Mouse (Mus musculus) MN1 (cell line): ENCODE measurements around the gene Trappc2l.

Experiments used
- DNase-seq: peaks from one replicate; pipeline ENCODE4 v3.0.0-alpha.2; 2016; ENCODE audit warnings: low spot score

The Trappc2l gene

DNA sequence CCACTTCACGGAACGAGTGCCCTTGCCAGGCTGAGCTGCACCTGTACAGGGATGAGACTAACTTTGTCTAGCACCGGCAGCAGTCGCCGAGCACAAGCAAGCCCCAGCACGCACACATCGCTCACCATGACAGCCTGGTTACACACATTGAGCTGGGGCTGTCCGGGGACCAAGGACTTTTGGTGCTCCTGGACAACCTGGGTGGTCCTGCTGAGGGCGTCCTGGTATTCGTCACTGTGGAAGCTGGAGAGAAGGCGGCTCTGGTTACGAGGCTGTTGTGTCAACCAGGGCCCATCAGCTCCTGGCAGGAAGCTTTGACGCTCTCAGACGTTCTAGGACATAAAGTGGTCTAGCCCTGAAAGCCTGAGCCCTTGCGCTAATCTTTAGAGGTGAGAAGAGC is 30.5 kb upstream of the Trappc2l start:
- no peak for DNase-seq

- peak; percentile 93 for DNase-seq
Measured at GRCm38 (mm10) chr8:122584981-122585380, 26.5 kb upstream of the Trappc2l start.

DNA sequence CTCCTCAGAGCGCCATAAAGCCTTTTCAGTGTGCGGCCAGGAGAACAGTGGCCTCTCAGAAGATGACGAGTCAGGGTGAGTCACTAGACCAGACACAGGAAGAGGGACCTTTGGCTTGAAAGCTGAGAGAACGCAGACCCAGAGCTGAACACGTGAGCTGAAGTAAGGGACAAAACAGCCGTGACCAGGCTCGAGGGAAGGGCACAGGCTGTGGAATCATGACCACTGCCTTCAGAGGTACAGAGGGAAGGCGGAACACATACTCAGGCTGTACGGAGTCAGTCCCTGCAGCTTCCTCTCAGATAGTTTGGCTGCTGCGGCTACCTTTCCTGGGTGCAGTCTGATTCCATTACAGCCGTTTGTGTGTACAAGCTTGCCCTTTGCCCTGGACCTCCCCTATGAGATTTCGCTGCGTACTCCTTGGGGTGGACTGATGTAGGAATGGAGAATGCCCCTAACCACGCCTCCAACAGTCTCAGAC is 26.0 kb upstream of the Trappc2l start:
- DNase-seq, result peak; percentile 97

DNA sequence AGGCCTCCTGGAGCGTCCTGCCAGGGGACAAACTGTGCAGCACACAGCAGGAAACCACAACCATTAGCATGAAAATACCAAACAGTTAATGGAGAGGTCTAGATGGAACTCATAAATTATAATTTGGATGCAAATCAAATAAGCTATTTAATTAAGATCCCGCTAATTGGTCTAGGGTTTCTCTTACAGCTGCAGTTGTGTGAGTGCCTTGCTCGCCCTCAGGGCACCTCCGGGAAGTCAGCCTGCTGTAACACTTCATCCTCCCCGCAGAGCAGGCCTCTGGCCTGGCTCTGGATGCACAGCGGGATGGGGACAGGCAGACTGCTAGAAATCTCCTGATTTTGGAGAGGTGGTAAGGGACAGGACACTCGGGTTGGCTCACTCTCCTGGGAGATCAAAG is 25.3 kb upstream of the Trappc2l start:
- peak; percentile 64 for DNase-seq

DNA sequence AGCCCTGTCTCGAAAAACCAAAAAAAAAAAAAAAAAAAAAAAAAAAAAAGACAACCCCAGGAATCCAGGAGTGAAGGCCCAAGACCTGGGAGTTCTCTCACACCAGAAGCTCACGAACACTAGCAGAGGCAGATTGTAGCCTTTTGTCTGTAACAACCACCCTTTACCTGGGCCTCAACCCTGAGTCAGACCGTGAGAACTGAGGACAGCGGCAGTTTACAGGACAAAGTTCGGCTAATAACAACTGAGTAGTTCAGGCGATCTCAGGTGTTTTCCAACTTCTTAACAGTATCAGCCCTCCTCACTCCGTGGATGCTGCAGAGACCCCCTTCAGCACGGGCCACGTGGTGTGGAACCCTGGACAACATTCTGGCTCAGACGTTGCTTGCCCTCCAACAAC is 24.7 kb upstream of the Trappc2l start:
- no peak for DNase-seq

GRCm38 (mm10) chr8:122593240-122593639 is 18.2 kb upstream of the Trappc2l start:
- no peak for DNase-seq

- DNase-seq, result no peak
Measured at GRCm38 (mm10) chr8:122593783-122594507, 17.5 kb upstream of the Trappc2l start.

DNA sequence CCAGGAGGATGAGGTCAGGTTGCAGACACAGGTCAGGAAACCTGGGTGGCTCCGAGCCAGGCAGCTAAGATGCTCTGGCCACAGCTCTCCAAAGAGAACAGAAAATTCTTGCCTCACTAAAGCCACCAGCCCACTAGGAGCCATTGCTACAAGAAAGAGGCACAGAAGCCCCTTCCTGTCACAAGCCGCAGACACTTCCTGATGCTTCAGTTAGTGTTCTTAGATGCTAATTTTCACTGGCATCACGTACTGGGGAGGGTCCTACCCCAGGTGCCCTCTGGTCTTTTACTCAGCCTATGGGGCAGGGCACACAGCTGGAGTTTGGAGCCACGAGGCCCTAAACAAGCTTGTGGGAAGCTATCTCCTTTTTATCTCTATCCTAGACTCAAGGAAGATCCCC is 15.4 kb upstream of the Trappc2l start:
- no peak for DNase-seq

DNA sequence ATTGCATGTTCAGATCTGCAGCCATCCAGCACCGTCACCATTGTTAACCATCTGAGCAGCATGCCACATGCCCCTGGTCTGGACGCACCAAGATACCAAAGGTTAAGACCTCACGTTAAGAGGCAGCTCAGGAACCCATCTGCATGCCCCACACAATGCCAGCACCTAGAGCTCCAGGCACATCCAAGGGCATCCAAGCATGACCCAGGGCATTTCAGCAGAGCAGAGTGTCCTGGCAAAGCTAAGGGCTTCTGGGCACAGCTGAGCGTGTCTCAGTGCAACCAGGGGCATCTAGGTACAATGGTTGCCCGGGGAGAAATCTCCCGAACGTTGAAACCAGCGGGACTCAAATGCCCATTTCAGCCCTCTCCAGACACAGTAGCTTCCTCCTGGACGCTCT is 10.8 kb upstream of the Trappc2l start:
- DNase-seq, result no peak

DNA sequence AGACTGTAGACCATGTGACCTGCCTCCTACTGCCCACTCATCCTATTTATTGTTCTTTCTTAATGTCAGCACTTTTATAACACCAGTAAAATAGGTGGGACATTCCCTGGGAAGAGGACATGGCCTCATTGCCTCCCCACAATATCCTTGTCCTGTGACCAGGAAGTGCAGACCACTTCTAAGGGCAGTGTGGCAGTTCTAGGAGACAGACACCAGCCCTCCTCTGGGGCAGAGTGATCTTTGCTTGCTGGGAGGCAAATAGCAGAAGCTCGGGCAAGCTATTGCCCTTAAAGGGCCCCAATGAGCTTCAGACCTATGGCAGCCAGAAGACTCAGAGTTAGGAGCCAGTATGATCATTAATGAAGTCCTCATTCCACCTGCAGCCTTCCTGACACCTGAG is 6.8 kb upstream of the Trappc2l start:
- DNase-seq, result no peak

DNA sequence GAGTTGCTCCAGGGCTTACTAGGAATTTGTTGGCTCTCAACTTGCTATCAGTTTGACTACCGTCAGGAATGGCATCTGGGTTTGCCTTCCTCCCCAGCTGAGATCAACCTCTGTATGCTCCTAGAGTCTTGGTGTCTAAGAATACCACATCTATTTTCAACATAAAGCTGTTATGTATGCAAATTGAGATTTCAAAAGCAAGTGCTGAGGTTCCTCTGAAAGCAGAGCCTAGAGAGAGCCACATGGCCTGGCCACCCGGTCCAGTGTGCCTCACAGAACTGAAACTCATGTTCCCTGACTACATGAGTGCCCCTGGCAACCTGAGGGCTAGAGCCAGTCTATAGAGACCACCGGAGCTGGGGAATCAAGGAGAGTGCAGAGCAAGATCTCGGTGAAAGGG is 6.1 kb upstream of the Trappc2l start:
- no peak for DNase-seq

GRCm38 (mm10) chr8:122606810-122607209 is 4.6 kb upstream of the Trappc2l start:
- DNase-seq, result no peak

DNA sequence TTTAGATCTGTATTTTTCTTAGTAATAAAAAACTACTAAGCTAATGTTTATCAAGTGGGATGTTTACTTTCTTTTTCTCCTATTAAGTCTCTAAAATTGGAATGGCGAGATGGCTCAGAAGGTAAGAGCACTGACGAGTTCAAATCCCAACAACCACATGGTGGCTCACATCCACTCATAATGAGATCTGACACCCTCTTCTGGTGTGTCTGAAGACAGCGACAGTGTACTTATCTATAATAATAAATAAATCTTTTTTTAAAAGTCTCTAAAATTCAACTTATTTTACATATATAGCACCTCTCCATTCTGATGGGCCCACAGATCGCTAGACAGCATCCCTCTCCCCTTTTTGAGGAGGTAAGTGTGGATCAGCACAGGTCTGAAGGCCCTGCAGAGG is 1.2 kb upstream of the Trappc2l start:
- DNase-seq, result no peak

- DNase-seq, result peak; percentile 61
Measured at GRCm38 (mm10) chr8:122610612-122611277, 695 bp upstream of the Trappc2l start.

DNA sequence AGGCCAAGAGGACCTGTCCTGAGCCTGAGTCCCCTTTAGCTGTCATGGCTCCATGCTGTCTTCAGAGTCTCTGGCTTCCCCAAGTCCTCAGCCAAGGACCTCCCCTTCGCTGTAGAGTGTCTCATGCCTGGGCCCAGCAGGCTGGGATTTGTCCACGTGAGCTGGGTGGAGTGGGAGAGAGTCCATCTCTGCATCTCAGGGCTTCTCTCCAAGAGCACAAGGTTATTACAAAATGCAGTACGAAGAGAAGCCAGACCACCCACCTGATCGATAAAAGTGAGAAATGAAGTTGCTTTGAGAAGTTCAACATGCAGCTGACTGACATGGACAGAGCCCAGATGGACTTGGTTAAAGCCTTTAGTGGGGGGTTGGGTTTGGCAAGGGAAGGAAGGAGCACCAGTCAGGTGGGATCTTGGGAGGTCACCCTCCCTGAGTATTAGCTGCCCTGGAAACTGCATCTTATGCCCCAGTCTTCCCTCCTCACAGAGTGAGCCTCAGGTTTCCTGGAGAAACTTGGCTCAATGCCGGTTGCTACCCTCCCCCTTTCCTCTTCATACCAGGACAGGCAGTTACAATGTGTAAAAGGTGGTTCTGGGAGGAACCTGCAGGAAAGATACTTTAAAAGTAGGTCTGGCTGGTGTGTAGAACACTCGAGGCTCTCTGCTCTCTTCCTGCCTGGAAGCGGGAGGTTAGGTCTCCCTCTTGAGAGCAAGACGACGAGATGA is 4.9 kb downstream of the Trappc2l start:
- peak; percentile 67 for DNase-seq

DNA sequence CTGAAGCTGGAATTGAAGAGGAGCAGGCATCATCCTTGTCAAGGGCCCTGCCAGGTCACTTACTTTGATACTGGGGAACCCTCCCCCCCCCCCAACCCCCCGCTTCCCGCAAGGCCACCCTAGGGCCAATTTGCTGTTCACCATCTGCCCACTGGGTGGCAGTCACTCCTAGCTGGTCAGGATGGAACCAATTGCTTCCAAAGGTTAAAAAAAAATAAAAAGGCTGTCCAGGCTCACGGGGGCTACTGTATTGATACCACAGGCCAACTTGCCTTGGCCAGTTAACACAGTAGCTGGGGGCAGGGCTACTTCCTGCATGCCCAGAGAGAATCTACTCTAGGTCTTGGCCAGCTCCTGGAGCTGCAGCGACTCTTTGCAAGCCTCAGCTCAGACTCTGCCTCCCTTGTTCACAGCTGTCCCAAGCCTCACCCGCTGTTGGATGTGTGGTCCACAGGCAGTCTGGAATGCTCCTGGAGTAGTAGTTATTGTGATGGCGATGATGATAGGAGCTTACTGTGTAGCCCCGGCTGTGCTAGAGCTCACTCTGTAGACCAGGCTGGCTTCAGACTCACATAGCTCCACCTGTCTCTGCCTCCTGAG is 6.6 kb downstream of the Trappc2l start:
- DNase-seq, result peak; percentile 81

DNA sequence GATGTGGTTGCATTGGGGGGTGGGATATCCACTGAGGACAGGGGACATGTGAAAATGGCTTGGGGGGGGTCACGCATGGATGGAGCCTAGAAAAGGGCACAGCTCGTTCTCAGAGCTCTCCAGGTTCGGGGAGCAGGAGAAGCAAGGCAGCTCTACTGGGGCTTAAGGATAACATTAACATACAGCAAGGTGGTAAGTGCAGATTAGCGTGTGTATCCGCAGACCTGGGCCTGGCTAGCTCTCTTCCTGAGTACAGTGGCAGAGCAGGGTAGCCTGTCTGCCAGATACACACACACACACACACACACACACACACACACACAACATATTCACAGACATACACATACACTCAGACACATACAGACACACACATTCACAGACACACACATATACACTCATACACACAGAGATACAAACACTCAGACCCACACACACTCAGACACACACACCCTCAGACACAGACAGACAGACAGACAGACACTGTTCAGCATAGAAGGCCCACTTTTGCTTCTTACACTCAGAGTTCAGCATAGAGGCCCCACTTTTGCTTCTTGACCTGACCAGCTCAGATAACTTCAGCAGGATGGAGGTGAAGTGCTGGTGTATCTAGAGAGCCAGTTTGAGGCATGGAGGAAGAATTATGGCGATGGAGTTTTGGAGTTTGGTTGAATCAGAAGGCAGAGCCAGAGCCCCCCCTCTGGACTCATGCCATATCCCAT is 7.4 kb downstream of the Trappc2l start:
- DNase-seq, result no peak

GRCm38 (mm10) chr8:122620446-122620845 is 9.0 kb downstream of the Trappc2l start:
- no peak for DNase-seq

DNA sequence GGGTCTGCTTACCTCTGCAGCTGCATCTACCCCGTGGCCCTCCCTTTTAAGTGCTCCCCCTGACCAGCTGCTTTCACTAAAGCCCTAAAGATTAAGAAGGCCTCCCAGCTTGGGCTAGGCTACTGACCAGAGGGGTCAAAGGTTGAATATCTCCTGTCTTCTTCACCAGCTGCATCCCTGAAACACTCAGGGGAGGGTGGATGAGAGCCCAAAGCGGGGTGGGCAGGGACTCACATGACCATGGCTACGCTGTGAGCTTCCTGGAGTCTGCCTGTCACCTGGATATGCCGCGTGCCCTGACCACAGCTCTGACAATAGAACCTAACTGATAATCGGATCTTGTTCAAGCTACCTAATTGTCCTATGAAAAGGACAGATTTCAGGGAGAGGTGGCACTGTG is 11.3 kb downstream of the Trappc2l start, which contains the start of gene Pabpn1l:
Gene Pabpn1l (minus strand): TSS at position 13 of the 400 bp plus-strand sequence.
- DNase-seq, result no peak

- no peak for DNase-seq
Measured at GRCm38 (mm10) chr8:122623844-122624642, 12.6 kb downstream of the Trappc2l start.

DNA sequence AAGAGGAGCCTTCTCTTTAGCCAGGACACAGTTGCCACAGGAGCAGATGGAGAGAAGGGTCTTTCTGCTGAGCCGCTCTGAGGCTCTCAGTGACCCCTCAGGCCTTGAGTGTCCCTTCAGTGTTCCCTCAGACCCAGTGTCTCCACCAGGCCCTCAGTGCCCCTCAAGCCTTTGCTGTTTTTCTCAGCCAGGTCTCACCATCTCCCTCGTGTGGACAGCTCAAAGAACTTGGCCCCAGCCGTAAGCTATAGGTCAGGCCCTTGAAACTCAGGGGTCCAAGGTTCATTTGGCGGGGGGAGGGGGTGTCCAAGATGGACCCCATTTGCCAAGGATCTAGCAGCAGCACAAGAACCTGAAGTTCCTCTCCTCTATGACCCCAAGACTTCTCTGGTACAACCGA is 13.2 kb downstream of the Trappc2l start:
- DNase-seq, result no peak
